Mouse (Mus musculus): ENCODE data around the gene Pef1. TPM values are rescaled to one million over a fixed set of nuclear protein-coding genes. Genes with fewer than 3 reads are reported as not detected.

The Pef1 gene
- polyA plus RNA-seq, 1 experiment from 2014 or later, result 68.8 TPM

GRCm38 (mm10) chr4:130070523-130070922 is 31.8 kb upstream of the Pef1 start:
- H3K9me3 ChIP-seq (ENCODE audit: control insufficient read depth, low read length), result no peaks in the 10 kb centered on the region
- no peak overlapping the region for H3K27ac ChIP-seq (replicated peaks; ENCODE audit: low read depth, low read length)
- no peaks in the 10 kb centered on the region for H3K4me1 ChIP-seq (ENCODE audit: control insufficient read depth, insufficient read depth, low read length)
- no peak for ATAC-seq (ENCODE audit: low FRiP score, low TSS enrichment)
- no peak overlapping the region for H3K9ac ChIP-seq (replicated peaks; ENCODE audit: low read length)
- H3K27me3 ChIP-seq (ENCODE audit: control insufficient read depth, insufficient read depth, low read length), result no peaks in the 10 kb centered on the region
- no peak overlapping the region for H3K4me3 ChIP-seq (replicated peaks; ENCODE audit: low read depth, low read length)
- no peaks in the 10 kb centered on the region for H3K36me3 ChIP-seq (ENCODE audit: control insufficient read depth, insufficient read depth, low read length)
- no peak for DNase-seq
- H3K4me2 ChIP-seq (ENCODE audit: low read length), result no peak overlapping the region
- 56% methylated on average over 3 of the region's 3 CpGs for whole genome bisulfite sequencing

DNA sequence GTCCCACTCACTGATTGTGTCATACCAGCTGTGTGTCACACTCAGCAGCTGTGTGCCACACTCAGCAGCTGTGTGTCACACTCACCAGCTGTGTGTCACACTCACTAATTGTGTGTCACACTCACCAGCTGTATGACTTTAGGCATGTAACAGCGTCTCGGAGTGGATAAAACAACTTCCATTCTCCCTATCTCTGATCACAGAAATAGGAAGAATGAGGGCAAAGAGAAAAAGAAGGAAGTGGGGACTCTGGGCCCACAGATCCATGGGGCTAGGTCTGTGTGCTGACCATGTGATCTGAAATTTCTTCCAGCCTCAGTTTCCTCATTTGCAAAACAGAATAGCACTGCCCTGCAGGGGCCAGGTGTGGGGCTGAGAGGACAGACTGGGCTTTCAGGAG is 30.6 kb upstream of the Pef1 start:
- Histone ChIP-seq H3K4me3 (replicated peaks; ENCODE audit: low read depth, low read length) (no peak overlapping the region), H3K36me3 (ENCODE audit: control insufficient read depth, insufficient read depth, low read length) (no peaks in the 10 kb centered on the region), H3K27ac (replicated peaks; ENCODE audit: low read depth, low read length) (no peak overlapping the region), H3K4me2 (ENCODE audit: low read length) (no peak overlapping the region), H3K9ac (replicated peaks; ENCODE audit: low read length) (no peak overlapping the region), H3K27me3 (ENCODE audit: control insufficient read depth, insufficient read depth, low read length) (no peaks in the 10 kb centered on the region), H3K4me1 (ENCODE audit: control insufficient read depth, insufficient read depth, low read length) (no peaks in the 10 kb centered on the region), H3K9me3 (ENCODE audit: control insufficient read depth, low read length) (no peaks in the 10 kb centered on the region)
- WGBS, result 91% methylated on average over 2 of the region's 2 CpGs
- ATAC-seq (ENCODE audit: low FRiP score, low TSS enrichment) (no peak), DNase-seq (no peak)

DNA sequence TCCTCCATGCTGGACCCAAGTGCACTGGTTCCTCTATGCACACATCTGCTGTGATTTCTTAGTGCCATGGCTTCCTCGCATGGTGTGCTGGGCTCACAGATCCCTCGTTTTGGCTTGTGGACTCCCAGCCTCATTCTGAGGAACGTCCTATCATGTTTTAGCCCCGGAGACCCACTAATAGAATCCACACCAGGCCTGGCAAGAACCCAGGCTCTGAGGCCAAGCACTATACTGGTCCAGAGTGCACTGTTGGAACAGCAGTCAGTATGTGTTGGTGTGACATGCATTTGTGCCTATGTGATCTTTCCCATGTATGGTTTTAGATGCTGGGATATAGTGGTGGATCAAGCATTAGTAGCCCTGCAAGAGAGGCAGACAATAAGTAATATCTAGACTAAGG is 29.0 kb upstream of the Pef1 start:
- 90% methylated on average over 4 of the region's 4 CpGs for WGBS
- ATAC-seq (ENCODE audit: low FRiP score, low TSS enrichment) (no peak), DNase-seq (no peak)
- Histone ChIP-seq H3K4me3 (replicated peaks; ENCODE audit: low read depth, low read length) (no peak overlapping the region), H3K36me3 (ENCODE audit: control insufficient read depth, insufficient read depth, low read length) (no peaks in the 10 kb centered on the region), H3K27me3 (ENCODE audit: control insufficient read depth, insufficient read depth, low read length) (no peaks in the 10 kb centered on the region), H3K4me1 (ENCODE audit: control insufficient read depth, insufficient read depth, low read length) (no peaks in the 10 kb centered on the region), H3K27ac (replicated peaks; ENCODE audit: low read depth, low read length) (no peak overlapping the region), H3K4me2 (ENCODE audit: low read length) (no peak overlapping the region), H3K9ac (replicated peaks; ENCODE audit: low read length) (no peak overlapping the region), H3K9me3 (ENCODE audit: control insufficient read depth, low read length) (no peaks in the 10 kb centered on the region)

DNA sequence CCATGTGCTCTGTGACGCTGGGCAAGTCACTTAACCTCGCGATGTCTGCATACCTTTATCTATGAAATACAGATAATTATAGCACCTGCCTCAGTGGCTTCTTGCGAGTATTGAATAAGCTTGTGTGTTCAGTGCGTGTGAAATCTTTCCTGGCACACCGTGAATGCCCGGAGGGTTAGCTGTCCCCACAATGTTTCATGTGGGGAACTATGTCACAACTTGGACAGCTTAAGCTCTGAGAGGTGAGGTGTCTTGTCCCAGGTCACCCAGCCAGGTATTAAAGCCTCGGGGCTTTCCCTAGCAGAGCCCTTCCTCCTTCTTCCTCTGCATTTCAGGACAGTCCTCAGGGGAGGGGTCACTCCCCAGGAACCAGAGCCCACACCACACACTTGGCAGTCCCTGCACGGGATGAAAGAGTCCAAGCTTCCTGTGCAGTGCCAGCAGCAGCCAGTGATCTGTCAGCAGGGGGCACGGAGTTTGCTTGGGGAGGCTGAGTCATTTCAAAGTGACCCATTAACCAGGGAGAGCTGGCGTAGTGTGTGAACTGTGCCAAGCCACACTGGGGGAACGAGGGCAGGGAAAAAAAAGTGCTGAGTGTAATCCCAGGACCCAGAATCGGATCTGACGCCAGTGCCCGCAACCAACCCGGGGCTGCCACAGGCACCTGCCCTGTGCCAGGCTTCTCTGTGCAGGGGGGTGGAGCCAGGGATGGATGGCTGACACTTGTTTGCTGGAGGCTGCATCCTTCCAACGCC is 27.4 kb upstream of the Pef1 start:
- H3K9ac ChIP-seq (replicated peaks; ENCODE audit: low read length), result no peak overlapping the region
- H3K36me3 ChIP-seq (ENCODE audit: control insufficient read depth, insufficient read depth, low read length), result no peaks in the 10 kb centered on the region
- no peaks in the 10 kb centered on the region for H3K27me3 ChIP-seq (ENCODE audit: control insufficient read depth, insufficient read depth, low read length)
- H3K4me1 ChIP-seq (ENCODE audit: control insufficient read depth, insufficient read depth, low read length), result no peaks in the 10 kb centered on the region
- H3K9me3 ChIP-seq (ENCODE audit: control insufficient read depth, low read length), result no peaks in the 10 kb centered on the region
- 76% methylated on average over 17 of the region's 17 CpGs for WGBS
- H3K4me2 ChIP-seq (ENCODE audit: low read length), result no peak overlapping the region
- H3K27ac ChIP-seq (replicated peaks; ENCODE audit: low read depth, low read length), result no peak overlapping the region
- no peak for DNase-seq
- no peak overlapping the region for H3K4me3 ChIP-seq (replicated peaks; ENCODE audit: low read depth, low read length)
- no peak for ATAC-seq (ENCODE audit: low FRiP score, low TSS enrichment)

DNA sequence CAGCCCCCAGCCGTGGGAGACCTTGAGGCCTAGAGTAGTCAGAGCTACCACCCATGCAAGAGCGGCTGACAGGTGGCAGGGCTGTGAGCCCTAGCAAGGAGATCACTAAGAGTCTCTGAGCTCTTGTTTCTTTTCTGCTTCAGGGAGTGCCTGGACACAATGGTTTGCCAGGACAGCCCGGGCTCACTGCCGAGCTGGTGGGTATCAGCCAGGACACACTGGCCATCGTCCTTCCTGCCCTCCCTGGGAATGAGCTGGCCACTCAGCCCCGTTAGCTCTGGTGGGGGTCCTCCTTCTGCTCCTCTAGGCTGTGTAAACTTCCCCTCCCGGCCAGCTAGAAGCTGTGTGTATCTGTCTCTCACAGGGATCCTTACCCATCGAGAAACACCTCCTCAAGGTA is 25.5 kb upstream of the Pef1 start:
- ATAC-seq (ENCODE audit: low FRiP score, low TSS enrichment), result no peak
- Histone ChIP-seq H3K27ac (replicated peaks; ENCODE audit: low read depth, low read length) (no peak overlapping the region), H3K9ac (replicated peaks; ENCODE audit: low read length) (no peak overlapping the region), H3K9me3 (ENCODE audit: control insufficient read depth, low read length) (no peaks in the 10 kb centered on the region), H3K27me3 (ENCODE audit: control insufficient read depth, insufficient read depth, low read length) (no peaks in the 10 kb centered on the region), H3K36me3 (ENCODE audit: control insufficient read depth, insufficient read depth, low read length) (no peaks in the 10 kb centered on the region), H3K4me2 (ENCODE audit: low read length) (no peak overlapping the region), H3K4me3 (replicated peaks; ENCODE audit: low read depth, low read length) (no peak overlapping the region), H3K4me1 (ENCODE audit: control insufficient read depth, insufficient read depth, low read length) (0 out of 2 replicates have a peak, but pooled peaks cover 2% of the 10 kb centered on the region)
- 46% methylated on average over 8 of the region's 8 CpGs for WGBS
- DNase-seq, result no peak

DNA sequence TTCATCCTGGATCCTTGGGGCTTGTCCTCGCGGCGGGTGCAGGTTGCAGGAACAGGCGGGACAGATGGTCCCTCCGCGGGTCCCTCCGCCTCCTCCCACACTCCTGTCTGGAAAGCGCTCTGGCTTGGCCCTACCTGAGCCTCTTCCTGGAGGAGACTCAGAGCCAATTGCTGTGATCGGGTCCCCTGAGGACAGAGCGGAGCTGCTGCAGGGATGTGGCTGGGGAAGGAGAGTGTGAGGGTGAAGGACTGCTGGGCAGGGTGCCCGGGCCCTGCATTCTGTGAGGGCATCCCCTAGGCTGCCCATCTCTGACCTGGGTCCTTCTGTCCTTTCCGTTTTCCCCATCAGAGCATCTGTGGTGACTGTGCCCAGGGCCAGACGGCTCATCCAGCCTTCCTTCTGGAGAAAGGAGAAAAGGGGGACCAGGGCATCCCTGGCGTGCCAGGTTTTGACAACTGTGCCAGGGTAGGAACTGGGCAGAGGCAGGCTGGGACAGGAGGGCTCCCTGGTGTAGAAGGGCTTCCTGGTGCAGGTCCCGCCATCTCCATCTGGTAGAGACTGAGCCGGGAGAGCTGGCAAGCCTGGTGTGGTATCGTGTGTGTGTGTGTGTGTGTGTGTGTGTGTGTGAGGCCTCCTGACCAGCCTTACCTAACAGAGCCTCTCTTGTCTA is 23.4 kb upstream of the Pef1 start:
- Histone ChIP-seq H3K4me2 (ENCODE audit: low read length) (no peak overlapping the region), H3K4me1 (ENCODE audit: control insufficient read depth, insufficient read depth, low read length) (0 out of 2 replicates have a peak, but pooled peaks cover 7% of the 10 kb centered on the region), H3K27ac (replicated peaks; ENCODE audit: low read depth, low read length) (no peak overlapping the region), H3K36me3 (ENCODE audit: control insufficient read depth, insufficient read depth, low read length) (no peaks in the 10 kb centered on the region), H3K9me3 (ENCODE audit: control insufficient read depth, low read length) (no peaks in the 10 kb centered on the region), H3K9ac (replicated peaks; ENCODE audit: low read length) (no peak overlapping the region), H3K27me3 (ENCODE audit: control insufficient read depth, insufficient read depth, low read length) (no peaks in the 10 kb centered on the region), H3K4me3 (replicated peaks; ENCODE audit: low read depth, low read length) (no peak overlapping the region)
- DNase-seq (no peak), ATAC-seq (ENCODE audit: low FRiP score, low TSS enrichment) (no peak)
- WGBS, result 57% methylated on average over 17 of the region's 17 CpGs

DNA sequence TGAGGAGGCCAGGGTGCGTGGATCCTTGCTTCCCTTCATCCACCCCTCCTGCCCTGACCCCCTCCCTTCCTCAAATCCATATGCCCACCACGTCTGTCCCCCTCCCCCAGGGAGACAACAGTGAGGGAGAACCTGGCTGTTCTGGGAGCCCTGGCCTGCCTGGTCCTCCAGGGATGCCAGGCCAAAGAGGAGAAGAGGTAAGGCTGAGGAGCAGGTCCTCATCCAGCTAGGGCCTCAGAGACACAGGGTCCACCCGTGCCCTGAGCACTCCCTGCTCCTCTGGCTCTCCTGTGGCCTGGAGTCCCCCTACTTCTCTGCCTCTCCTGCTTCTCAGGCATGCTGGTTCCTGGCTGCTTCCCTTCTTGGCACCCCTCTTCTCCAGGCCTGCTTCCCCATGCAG is 22.8 kb upstream of the Pef1 start:
- Histone ChIP-seq H3K9ac (replicated peaks; ENCODE audit: low read length) (no peak overlapping the region), H3K4me2 (ENCODE audit: low read length) (no peak overlapping the region), H3K4me3 (replicated peaks; ENCODE audit: low read depth, low read length) (no peak overlapping the region), H3K36me3 (ENCODE audit: control insufficient read depth, insufficient read depth, low read length) (no peaks in the 10 kb centered on the region), H3K9me3 (ENCODE audit: control insufficient read depth, low read length) (no peaks in the 10 kb centered on the region), H3K27me3 (ENCODE audit: control insufficient read depth, insufficient read depth, low read length) (no peaks in the 10 kb centered on the region), H3K27ac (replicated peaks; ENCODE audit: low read depth, low read length) (no peak overlapping the region), H3K4me1 (ENCODE audit: control insufficient read depth, insufficient read depth, low read length) (0 out of 2 replicates have a peak, but pooled peaks cover 10% of the 10 kb centered on the region)
- DNase-seq (no peak), ATAC-seq (ENCODE audit: low FRiP score, low TSS enrichment) (no peak)
- 50% methylated on average over 3 of the region's 3 CpGs for WGBS

- no peak overlapping the region for H3K27ac ChIP-seq (replicated peaks; ENCODE audit: low read depth, low read length)
- H3K4me2 ChIP-seq (ENCODE audit: low read length), result no peak overlapping the region
- 0 out of 2 replicates have a peak, but pooled peaks cover 10% of the 10 kb centered on the region for H3K4me1 ChIP-seq (ENCODE audit: control insufficient read depth, insufficient read depth, low read length)
- 73% methylated on average over 19 of the region's 19 CpGs for WGBS
- no peaks in the 10 kb centered on the region for H3K27me3 ChIP-seq (ENCODE audit: control insufficient read depth, insufficient read depth, low read length)
- H3K4me3 ChIP-seq (replicated peaks; ENCODE audit: low read depth, low read length), result no peak overlapping the region
- DNase-seq (peak; percentile 67), ATAC-seq (ENCODE audit: low FRiP score, low TSS enrichment) (0 out of 2 replicates have a peak, but pooled peaks have one; percentile 15)
- no peaks in the 10 kb centered on the region for H3K9me3 ChIP-seq (ENCODE audit: control insufficient read depth, low read length)
- H3K9ac ChIP-seq (replicated peaks; ENCODE audit: low read length), result no peak overlapping the region
- H3K36me3 ChIP-seq (ENCODE audit: control insufficient read depth, insufficient read depth, low read length), result no peaks in the 10 kb centered on the region
Observed at GRCm38 (mm10) chr4:130081345-130082190, 20.8 kb upstream of the Pef1 start.

All from midbrain, embryonic 14.5 days (tissue).